In the genomic region with DNA sequence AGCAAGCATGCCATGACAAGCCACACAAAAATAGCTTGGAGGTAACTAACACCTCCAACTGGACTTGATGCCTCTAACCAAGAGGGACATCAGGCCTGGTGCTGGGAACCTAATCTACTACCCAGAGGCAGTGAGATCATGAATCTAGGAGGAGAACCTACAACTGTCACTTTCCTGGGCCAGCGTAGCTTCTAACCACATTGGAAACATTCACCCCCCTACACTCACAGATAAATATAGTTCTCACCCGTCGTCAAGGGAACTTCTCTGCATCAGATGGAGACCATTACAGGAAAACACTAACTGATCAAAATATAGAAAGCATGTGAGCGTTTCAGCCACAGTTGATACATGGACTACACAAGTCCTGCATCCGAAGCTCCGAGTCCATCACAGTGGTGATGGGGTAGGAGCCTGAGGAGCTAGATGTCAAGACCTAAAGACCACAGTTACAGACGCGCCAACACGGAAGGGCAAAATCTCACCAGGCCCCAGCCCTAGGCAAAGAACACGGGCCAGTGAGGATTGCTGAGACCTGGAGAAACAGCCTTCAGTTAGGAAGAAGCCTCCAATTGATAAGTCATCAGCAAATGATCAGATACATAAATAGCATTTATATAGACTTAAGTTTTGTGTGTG, we compare ENCODE assay signal across 19 mouse cellular contexts. TPM values are rescaled to one million over a fixed set of nuclear protein-coding genes. Genes with fewer than 3 reads are reported as not detected.
A peak's percentile ranks its signal among the peaks of the same experiment; 100 is the strongest.
DNase-seq lines count a peak whose midpoint lies in the region; TF ChIP-seq lines count a peak whose summit lies in the region.
"Had no signal": no experiment of that assay in that cellular context is flagged by ENCODE, and none has a peak within 500 bp of the region (broad histone marks: within the 10 kb centered on the region; RNA-seq: fewer than 3 reads in every experiment).

No protein-coding gene starts in this region.

- H3K27ac ChIP-seq in gastrocnemius, adult 2 months: no peak overlapping the region
- H3K27ac ChIP-seq in left cerebral cortex, adult 2 months: peak overlapping the region; percentile 38; the same call in 1 of the 2 replicates
- H3K27ac ChIP-seq: embryonic facial prominence, embryonic 13.5 days; forebrain, embryonic 12.5 days; heart, embryonic 15.5 days; hindbrain, embryonic 10.5 days; hindbrain, embryonic 14.5 days had no signal

- DNase-seq in gastrocnemius, adult 2 months: peak; percentile 22
- DNase-seq in gastrocnemius, adult 8-10 months (ENCODE audit: low spot score in 2 of 2): no peak
- DNase-seq in left cerebral cortex, adult 2 months (ENCODE audit: extremely low spot score in 1 of 2, low spot score in 2 of 2): peak in 1 of 2 experiments; percentile 15
- no peak for DNase-seq in left cerebral cortex, postnatal 10 days (ENCODE audit: extremely low spot score in 1 of 2, low spot score in 2 of 2)
- DNase-seq in brain, adult 2 months (ENCODE audit: low read depth, low spot score): peak; percentile 63
- peak; percentile 58 for DNase-seq in telencephalon, adult 2 months (ENCODE audit: low read depth, low spot score)
- DNase-seq: adrenal gland, postnatal 14 days; cerebellum, adult 18-20 months; cerebellum, adult 9-11 months; cerebellum, postnatal 36 days; gastrocnemius, postnatal 14 days; heart, postnatal 14 days had no signal

- TF ChIP-seq CTCF in gastrocnemius, adult 2 months (IDR thresholded peaks at IDR 0.05): no peak
- no peak for TF ChIP-seq CTCF in left cerebral cortex, adult 2 months (IDR thresholded peaks at IDR 0.05)

- intact Hi-C loops in gastrocnemius, adult 2 months (cut with DNase I): no loop called here
- intact Hi-C loops in left cerebral cortex, adult 2 months (cut with DNase I): no loop called here
- intact Hi-C loops in left cerebral cortex, postnatal 10 days (cut with DNase I): no loop called here

- H3K4me3 ChIP-seq in gastrocnemius, adult 2 months: no peak overlapping the region
- H3K4me3 ChIP-seq in left cerebral cortex, adult 2 months: 0 out of 2 replicates have a peak overlapping the region, but pooled peaks have one; percentile 9
- H3K4me3 ChIP-seq: embryonic facial prominence, embryonic 13.5 days; forebrain, embryonic 12.5 days; heart, embryonic 15.5 days; hindbrain, embryonic 10.5 days had no signal

RNA-seq across cellular contexts. Expression of gene Zfp11, which starts 3.5 kb away (rescaled TPM):
- 1 to 10 TPM; 1.8 to 2.4 TPM for total RNA-seq in gastrocnemius, adult 2 months (2021)
- 1 to 10 TPM; 2.1 to 2.6 (median 2.4) TPM for total RNA-seq in gastrocnemius, adult 8-10 months (2022)
- total RNA-seq in left cerebral cortex, adult 2 months (2021): 1 to 10 TPM; 6.8 to 6.9 TPM
- 1 to 10 TPM; 8.0 to 8.1 TPM for total RNA-seq in left cerebral cortex, postnatal 10 days (2021)
- total RNA-seq: CH12.LX had no signal

RNA-seq across cellular contexts. Expression of gene Sept14, which starts 41.9 kb away (rescaled TPM):
- total RNA-seq in gastrocnemius, adult 2 months (2021): not detected
- not detected for total RNA-seq in gastrocnemius, adult 8-10 months (2022)
- not detected for total RNA-seq in left cerebral cortex, adult 2 months (2021)
- not detected for total RNA-seq in left cerebral cortex, postnatal 10 days (2021)
- total RNA-seq: adrenal gland, postnatal 14 days; CH12.LX; gastrocnemius, postnatal 14 days; granulocyte monocyte progenitor cell, adult 5-6 weeks; heart, postnatal 14 days had no signal

RNA-seq across cellular contexts. Expression of gene Mrps17, which starts 48.9 kb away (rescaled TPM):
- 10 to 100 TPM; 57.6 to 63.1 TPM for total RNA-seq in gastrocnemius, adult 2 months (2021)
- total RNA-seq in gastrocnemius, adult 8-10 months (2022): 10 to 100 TPM; 51.7 to 62.7 (median 57.5) TPM
- total RNA-seq in left cerebral cortex, adult 2 months (2021): 10 to 100 TPM; 78.0 to 87.8 TPM
- 10 to 100 TPM; 75.9 to 90.0 TPM for total RNA-seq in left cerebral cortex, postnatal 10 days (2021)

RNA-seq across cellular contexts. Expression of gene Nipsnap2, which starts 58.5 kb away (rescaled TPM):
- total RNA-seq in gastrocnemius, adult 2 months (2021): 100 to 1,000 TPM; 500 to 681 TPM
- total RNA-seq in gastrocnemius, adult 8-10 months (2022): 100 to 1,000 TPM; 494 to 562 (median 513) TPM
- total RNA-seq in left cerebral cortex, adult 2 months (2021): 10 to 100 TPM; 72.4 to 72.6 TPM
- 10 to 100 TPM; 75.6 to 77.0 TPM for total RNA-seq in left cerebral cortex, postnatal 10 days (2021)

Comparison
In these comparisons a context has a peak if more than half of its experiments do, and no peak if none do; other contexts are left out.
1. DNase-seq: peak in gastrocnemius, adult 2 months (single experiment), brain, adult 2 months (single experiment) and telencephalon, adult 2 months (single experiment); none in gastrocnemius, adult 8-10 months (0 of 2) and left cerebral cortex, postnatal 10 days (0 of 2).